Mouse (Mus musculus): ENCODE results near the gene Ercc6. TPM values are rescaled to one million over a fixed set of nuclear protein-coding genes. Genes with fewer than 3 reads are reported as not detected.

The Ercc6 gene
- polyA plus RNA-seq, 1 experiment from 2014 or later, result 28.2 TPM

DNA sequence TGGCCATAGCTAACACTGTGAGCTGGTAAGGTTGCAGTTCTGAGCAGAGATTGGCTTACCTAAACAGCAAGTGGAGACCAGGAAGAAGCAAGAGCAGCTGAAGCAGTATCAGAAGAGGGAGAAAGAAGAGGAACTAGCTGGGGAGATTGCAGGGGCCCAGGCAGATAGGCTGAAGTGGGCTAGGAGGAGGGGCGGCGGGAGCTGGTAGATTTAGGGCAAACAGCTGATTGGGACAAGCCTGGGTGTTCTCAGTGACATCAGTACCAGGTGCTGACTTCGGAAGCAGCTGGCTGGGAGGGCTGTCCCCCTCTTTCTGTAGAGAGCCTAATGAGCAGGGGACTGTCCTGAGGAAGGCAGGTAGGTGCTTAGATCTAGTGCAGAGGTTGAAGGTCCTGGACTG lies 48.1 kb downstream of the Ercc6 start:
- H3K9ac ChIP-seq (ENCODE audit: low read length), result no peak overlapping the region
- ATAC-seq (ENCODE audit: insufficient number of reproducible peaks, low FRiP score, low TSS enrichment, low read depth) (no peak), DNase-seq (ENCODE audit: low spot score) (no peak)
- no peak overlapping the region for H3K4me2 ChIP-seq (ENCODE audit: low read depth, severe bottlenecking)
- no peak overlapping the region for H3K4me3 ChIP-seq (ENCODE audit: low read depth, low read length)
- no peaks in the 10 kb centered on the region for H3K4me1 ChIP-seq (ENCODE audit: control insufficient read depth, insufficient read depth, low read length)
- H3K9me3 ChIP-seq (ENCODE audit: control insufficient read depth, low read length), result no peaks in the 10 kb centered on the region
- H3K27me3 ChIP-seq (ENCODE audit: control insufficient read depth, insufficient read depth, low read length), result no peaks in the 10 kb centered on the region
- peaks cover 12% of the 10 kb centered on the region; the same call in 1 of the 2 replicates for H3K36me3 ChIP-seq (ENCODE audit: control insufficient read depth, insufficient read depth, low read length)
- 90% methylated on average over 3 of the region's 3 CpGs for WGBS
- H3K27ac ChIP-seq (replicated peaks; ENCODE audit: low read depth, low read length), result no peak overlapping the region

DNA sequence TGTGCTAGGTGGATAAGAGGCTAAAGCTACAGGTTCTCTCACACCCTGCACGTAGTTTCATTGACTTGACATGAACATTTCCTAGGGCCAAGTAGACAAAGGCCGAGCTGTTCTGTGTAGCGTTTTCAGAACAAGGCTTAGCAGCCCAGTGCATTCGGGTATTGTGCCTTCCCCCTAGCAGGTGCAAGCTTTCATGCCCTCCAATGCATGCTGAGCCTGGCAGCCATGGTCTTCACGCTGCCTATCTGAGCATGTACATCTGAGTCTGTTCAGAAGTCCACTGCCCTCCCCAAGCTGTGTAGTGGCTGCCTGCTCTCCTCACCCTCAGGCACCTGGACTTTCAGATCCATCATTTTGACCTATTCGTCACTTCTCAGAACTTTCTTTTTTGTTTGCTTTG lies 50.3 kb downstream of the Ercc6 start:
- no peak overlapping the region for H3K4me2 ChIP-seq (ENCODE audit: low read depth, severe bottlenecking)
- no peak overlapping the region for H3K27ac ChIP-seq (replicated peaks; ENCODE audit: low read depth, low read length)
- ATAC-seq (ENCODE audit: insufficient number of reproducible peaks, low FRiP score, low TSS enrichment, low read depth), result no peak
- no peaks in the 10 kb centered on the region for H3K9me3 ChIP-seq (ENCODE audit: control insufficient read depth, low read length)
- no peak overlapping the region for H3K9ac ChIP-seq (ENCODE audit: low read length)
- 94% methylated on average over 6 of the region's 6 CpGs for WGBS
- no peaks in the 10 kb centered on the region for H3K4me1 ChIP-seq (ENCODE audit: control insufficient read depth, insufficient read depth, low read length)
- no peak for DNase-seq (ENCODE audit: low spot score)
- peaks cover 18% of the 10 kb centered on the region; the same call in 1 of the 2 replicates for H3K36me3 ChIP-seq (ENCODE audit: control insufficient read depth, insufficient read depth, low read length)
- no peaks in the 10 kb centered on the region for H3K27me3 ChIP-seq (ENCODE audit: control insufficient read depth, insufficient read depth, low read length)
- H3K4me3 ChIP-seq (ENCODE audit: low read depth, low read length), result no peak overlapping the region

GRCm38 (mm10) chr14:32572519-32572918 lies 59.2 kb downstream of the Ercc6 start:
- no peak overlapping the region for H3K4me3 ChIP-seq (ENCODE audit: low read depth, low read length)
- no peaks in the 10 kb centered on the region for H3K27me3 ChIP-seq (ENCODE audit: control insufficient read depth, insufficient read depth, low read length)
- ATAC-seq (ENCODE audit: insufficient number of reproducible peaks, low FRiP score, low TSS enrichment, low read depth) (no peak), DNase-seq (ENCODE audit: low spot score) (no peak)
- no peaks in the 10 kb centered on the region for H3K9me3 ChIP-seq (ENCODE audit: control insufficient read depth, low read length)
- peaks cover 16% of the 10 kb centered on the region; the same call in 1 of the 2 replicates for H3K36me3 ChIP-seq (ENCODE audit: control insufficient read depth, insufficient read depth, low read length)
- no peak overlapping the region for H3K4me2 ChIP-seq (ENCODE audit: low read depth, severe bottlenecking)
- 63% methylated on average over 8 of the region's 8 CpGs for WGBS
- H3K4me1 ChIP-seq (ENCODE audit: control insufficient read depth, insufficient read depth, low read length), result no peaks in the 10 kb centered on the region
- no peak overlapping the region for H3K9ac ChIP-seq (ENCODE audit: low read length)
- H3K27ac ChIP-seq (replicated peaks; ENCODE audit: low read depth, low read length), result no peak overlapping the region

- DNase-seq (ENCODE audit: low spot score) (no peak), ATAC-seq (ENCODE audit: insufficient number of reproducible peaks, low FRiP score, low TSS enrichment, low read depth) (no peak)
- H3K4me3 ChIP-seq (ENCODE audit: low read depth, low read length), result no peak overlapping the region
- peaks cover 9% of the 10 kb centered on the region; the same call in 1 of the 2 replicates for H3K36me3 ChIP-seq (ENCODE audit: control insufficient read depth, insufficient read depth, low read length)
- no peaks in the 10 kb centered on the region for H3K9me3 ChIP-seq (ENCODE audit: control insufficient read depth, low read length)
- H3K27me3 ChIP-seq (ENCODE audit: control insufficient read depth, insufficient read depth, low read length), result no peaks in the 10 kb centered on the region
- no peak overlapping the region for H3K9ac ChIP-seq (ENCODE audit: low read length)
- 89% methylated on average over 2 of the region's 2 CpGs for WGBS
- H3K4me1 ChIP-seq (ENCODE audit: control insufficient read depth, insufficient read depth, low read length), result no peaks in the 10 kb centered on the region
- no peak overlapping the region for H3K27ac ChIP-seq (replicated peaks; ENCODE audit: low read depth, low read length)
- no peak overlapping the region for H3K4me2 ChIP-seq (ENCODE audit: low read depth, severe bottlenecking)
Observed at GRCm38 (mm10) chr14:32578420-32578819, 65.1 kb downstream of the Ercc6 start.

- Histone ChIP-seq H3K4me3 (ENCODE audit: low read depth, low read length) (no peak overlapping the region), H3K36me3 (ENCODE audit: control insufficient read depth, insufficient read depth, low read length) (no peaks in the 10 kb centered on the region), H3K9ac (ENCODE audit: low read length) (no peak overlapping the region), H3K4me2 (ENCODE audit: low read depth, severe bottlenecking) (no peak overlapping the region), H3K4me1 (ENCODE audit: control insufficient read depth, insufficient read depth, low read length) (no peaks in the 10 kb centered on the region), H3K27ac (replicated peaks; ENCODE audit: low read depth, low read length) (no peak overlapping the region), H3K27me3 (ENCODE audit: control insufficient read depth, insufficient read depth, low read length) (no peaks in the 10 kb centered on the region), H3K9me3 (ENCODE audit: control insufficient read depth, low read length) (no peaks in the 10 kb centered on the region)
- DNase-seq (ENCODE audit: low spot score), result no peak
- 90% methylated on average over 9 of the region's 9 CpGs for WGBS
- ATAC-seq (ENCODE audit: insufficient number of reproducible peaks, low FRiP score, low TSS enrichment, low read depth), result no peak
Observed at GRCm38 (mm10) chr14:32583696-32584095, 70.4 kb downstream of the Ercc6 start.

DNA sequence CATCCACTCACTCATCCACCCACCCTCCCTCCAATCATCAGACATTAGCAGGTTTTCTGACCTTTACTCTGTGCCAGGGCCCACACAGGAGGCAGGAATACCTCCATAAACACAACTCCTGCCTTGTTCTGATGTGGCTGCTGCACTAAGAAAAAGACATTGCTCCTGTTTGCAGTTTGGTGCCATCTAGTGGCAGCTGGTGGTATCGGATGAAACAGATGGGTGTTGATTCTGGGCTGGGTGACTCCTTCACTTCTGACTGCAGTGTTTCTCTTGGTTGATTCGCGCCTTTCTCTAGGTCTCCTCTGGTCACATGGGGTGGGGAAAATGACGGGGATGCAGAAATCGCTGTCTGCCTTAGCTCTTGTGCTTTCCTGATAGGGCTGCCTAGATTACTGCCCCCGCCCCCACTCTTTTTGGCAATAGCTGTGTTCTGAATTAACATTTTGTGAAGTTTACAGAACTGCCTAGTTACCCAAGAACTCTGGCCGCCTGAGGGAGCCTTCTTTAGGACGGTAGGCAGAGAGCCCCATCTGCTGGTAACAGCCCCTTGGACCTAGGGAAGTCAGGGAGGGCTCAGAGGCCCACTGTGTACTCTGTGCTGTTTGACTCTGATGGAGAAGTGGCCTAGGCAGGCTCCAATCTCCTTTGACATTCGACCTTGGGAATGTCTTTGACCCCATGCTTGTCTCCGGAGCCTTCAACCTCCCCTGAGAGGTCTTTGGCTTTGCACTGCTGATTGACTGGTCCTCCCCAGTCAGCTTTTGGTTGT lies 73.9 kb downstream of the Ercc6 start:
- DNase-seq (ENCODE audit: low spot score) (peak; percentile 87), ATAC-seq (ENCODE audit: insufficient number of reproducible peaks, low FRiP score, low TSS enrichment, low read depth) (no peak)
- H3K4me1 ChIP-seq (ENCODE audit: control insufficient read depth, insufficient read depth, low read length), result no peaks in the 10 kb centered on the region
- no peaks in the 10 kb centered on the region for H3K9me3 ChIP-seq (ENCODE audit: control insufficient read depth, low read length)
- no peak overlapping the region for H3K27ac ChIP-seq (replicated peaks; ENCODE audit: low read depth, low read length)
- H3K9ac ChIP-seq (ENCODE audit: low read length), result no peak overlapping the region
- no peaks in the 10 kb centered on the region for H3K36me3 ChIP-seq (ENCODE audit: control insufficient read depth, insufficient read depth, low read length)
- no peak overlapping the region for H3K4me3 ChIP-seq (ENCODE audit: low read depth, low read length)
- no peak overlapping the region for H3K4me2 ChIP-seq (ENCODE audit: low read depth, severe bottlenecking)
- 14% methylated on average over 10 of the region's 10 CpGs for WGBS
- H3K27me3 ChIP-seq (ENCODE audit: control insufficient read depth, insufficient read depth, low read length), result no peaks in the 10 kb centered on the region

GRCm38 (mm10) chr14:32590377-32590776 lies 77.1 kb downstream of the Ercc6 start:
- ATAC-seq (ENCODE audit: insufficient number of reproducible peaks, low FRiP score, low TSS enrichment, low read depth) (no peak), DNase-seq (ENCODE audit: low spot score) (no peak)
- H3K4me3 ChIP-seq (ENCODE audit: low read depth, low read length), result no peak overlapping the region
- no peak overlapping the region for H3K27ac ChIP-seq (replicated peaks; ENCODE audit: low read depth, low read length)
- H3K36me3 ChIP-seq (ENCODE audit: control insufficient read depth, insufficient read depth, low read length), result no peaks in the 10 kb centered on the region
- peaks cover 8% of the 10 kb centered on the region for H3K27me3 ChIP-seq (ENCODE audit: control insufficient read depth, insufficient read depth, low read length)
- 77% methylated on average over 3 of the region's 3 CpGs for WGBS
- H3K9me3 ChIP-seq (ENCODE audit: control insufficient read depth, low read length), result no peaks in the 10 kb centered on the region
- H3K4me1 ChIP-seq (ENCODE audit: control insufficient read depth, insufficient read depth, low read length), result no peaks in the 10 kb centered on the region
- H3K4me2 ChIP-seq (ENCODE audit: low read depth, severe bottlenecking), result no peak overlapping the region
- H3K9ac ChIP-seq (ENCODE audit: low read length), result no peak overlapping the region

DNA sequence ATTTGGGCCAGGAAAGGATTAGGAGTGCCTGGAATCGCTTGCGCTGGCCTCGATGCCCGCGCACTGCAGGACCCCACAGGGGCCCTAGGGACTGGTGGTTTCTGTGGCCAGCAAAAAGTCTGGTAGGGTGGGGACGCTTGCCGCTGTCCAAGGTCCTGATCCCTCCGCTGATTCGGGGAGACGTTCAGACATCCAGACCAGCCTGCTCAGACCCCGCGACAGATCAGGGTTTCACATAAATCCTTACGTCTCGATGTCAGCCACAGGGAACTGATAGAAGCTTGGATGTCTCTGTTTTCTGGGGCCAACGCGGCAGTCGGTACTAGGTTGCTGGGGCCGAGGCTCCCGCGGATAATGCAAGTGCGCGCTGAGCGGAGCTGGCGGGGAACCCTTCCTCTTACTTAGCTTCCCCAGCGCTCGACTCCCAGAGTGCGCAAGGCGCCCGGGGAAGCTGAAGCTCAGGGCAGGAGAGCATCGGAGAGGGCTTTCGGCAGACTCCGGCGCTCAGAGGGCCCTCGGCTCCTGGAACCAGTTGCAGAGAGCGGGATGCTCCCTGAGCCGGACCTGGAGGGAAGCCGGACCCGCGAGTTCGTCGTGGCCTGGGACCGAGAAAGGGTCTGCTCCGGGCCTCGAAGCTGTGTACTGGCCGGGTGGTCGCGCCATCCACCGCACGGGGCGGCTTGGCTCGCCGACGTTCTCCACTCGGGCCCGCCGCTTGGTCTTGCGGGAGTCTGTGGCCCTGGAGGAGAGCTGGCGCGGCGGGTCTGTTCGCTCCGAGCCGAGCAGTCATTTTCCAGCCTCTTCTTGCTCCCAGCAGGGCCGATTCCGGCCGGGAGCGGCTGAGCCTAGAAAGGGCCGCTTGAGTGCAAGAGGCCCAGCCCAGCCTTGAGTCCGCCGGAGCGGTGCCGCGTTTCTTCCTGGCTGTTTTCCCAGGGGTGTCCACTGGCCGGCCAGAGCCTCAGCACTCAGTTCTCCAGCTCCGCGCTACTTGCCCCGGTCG lies 84.2 kb downstream of the Ercc6 start:
- Histone ChIP-seq H3K9me3 (ENCODE audit: control insufficient read depth, low read length) (no peaks in the 10 kb centered on the region), H3K27me3 (ENCODE audit: control insufficient read depth, insufficient read depth, low read length) (peaks cover 69% of the 10 kb centered on the region), H3K27ac (replicated peaks; ENCODE audit: low read depth, low read length) (no peak overlapping the region), H3K4me3 (ENCODE audit: low read depth, low read length) (peak overlapping the region; percentile 5; the same call in 1 of the 2 replicates), H3K4me2 (ENCODE audit: low read depth, severe bottlenecking) (peak overlapping the region; percentile 21; the same call in 1 of the 2 replicates), H3K9ac (ENCODE audit: low read length) (no peak overlapping the region), H3K36me3 (ENCODE audit: control insufficient read depth, insufficient read depth, low read length) (no peaks in the 10 kb centered on the region), H3K4me1 (ENCODE audit: control insufficient read depth, insufficient read depth, low read length) (peaks cover 3% of the 10 kb centered on the region; the same call in 1 of the 2 replicates)
- WGBS, result under 1% methylated on average over 78 of the region's 78 CpGs
- peak; percentile 95 for DNase-seq (ENCODE audit: low spot score)
- 0 out of 2 replicates have a peak, but pooled peaks have one; percentile 44 for ATAC-seq (ENCODE audit: insufficient number of reproducible peaks, low FRiP score, low TSS enrichment, low read depth)
